Mouse (Mus musculus) spleen, postnatal 10 days (tissue): ENCODE measurements around the gene Kng1.
A peak's percentile ranks its signal among the peaks of the same experiment; 100 is the strongest.

Experiments
- DNase-seq, 2 experiments: peaks; one replicate each; pipeline ENCODE4 v3.0.0; 2021 to 2022; ENCODE audit warnings: low spot score in 2 of 2

The Kng1 gene

DNA sequence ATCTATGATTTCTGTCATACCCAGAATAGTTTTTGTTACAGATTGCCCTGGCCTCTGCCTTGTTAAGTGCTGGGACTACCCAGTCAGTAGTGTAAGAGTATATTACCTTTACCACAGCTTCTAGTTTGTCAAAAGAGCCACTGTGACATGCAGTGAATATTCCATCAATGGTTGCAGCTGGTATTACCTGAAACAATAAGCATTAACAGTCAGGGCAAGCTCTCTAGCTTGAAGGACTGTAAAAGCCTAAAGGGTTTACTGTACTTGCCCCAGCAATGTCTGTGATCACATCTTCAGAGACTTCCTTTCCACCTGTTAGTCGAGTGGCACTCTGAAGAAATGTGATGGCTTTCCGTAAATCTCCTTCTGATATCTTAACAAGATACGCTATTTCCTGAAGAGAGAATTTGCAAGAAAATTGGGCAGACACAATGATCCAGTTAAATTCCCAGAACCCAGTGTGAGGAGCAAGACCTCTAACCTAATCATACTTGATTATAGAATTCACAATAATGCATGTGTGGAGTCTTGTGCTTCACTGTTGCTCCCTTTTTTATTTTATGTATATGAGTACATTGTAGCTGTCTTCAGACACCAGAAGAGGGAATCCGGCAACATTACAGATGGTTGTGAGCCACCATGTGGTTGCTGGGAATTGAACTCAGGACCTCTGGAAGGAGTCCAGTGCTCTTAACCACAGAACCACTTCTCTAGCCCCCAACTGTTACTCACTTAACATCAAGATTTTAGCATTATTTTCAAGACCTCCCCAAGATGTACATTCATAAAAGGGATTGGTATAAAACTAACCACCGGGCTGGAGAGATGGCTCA, 56.9 kb downstream of the Kng1 start:
- no peak for DNase-seq

DNA sequence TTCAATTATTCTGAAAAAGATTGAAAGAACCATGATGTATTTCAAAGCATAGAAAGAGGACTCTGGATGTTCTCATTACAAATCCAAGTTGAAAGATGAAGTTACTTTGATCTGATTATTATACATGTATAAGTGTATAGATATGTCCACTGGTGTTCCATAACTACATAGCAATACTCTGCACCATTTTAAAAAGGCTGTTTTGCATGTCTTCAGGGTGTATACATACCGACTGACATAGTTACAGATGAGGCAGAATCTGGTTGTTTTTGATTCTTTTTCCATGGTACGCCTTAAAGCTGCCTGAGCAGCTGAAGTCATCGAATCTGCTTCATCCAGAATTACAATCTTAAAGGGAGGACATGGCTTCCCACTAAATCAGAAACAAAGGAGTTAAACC, 57.8 kb downstream of the Kng1 start:
- no peak for DNase-seq

DNA sequence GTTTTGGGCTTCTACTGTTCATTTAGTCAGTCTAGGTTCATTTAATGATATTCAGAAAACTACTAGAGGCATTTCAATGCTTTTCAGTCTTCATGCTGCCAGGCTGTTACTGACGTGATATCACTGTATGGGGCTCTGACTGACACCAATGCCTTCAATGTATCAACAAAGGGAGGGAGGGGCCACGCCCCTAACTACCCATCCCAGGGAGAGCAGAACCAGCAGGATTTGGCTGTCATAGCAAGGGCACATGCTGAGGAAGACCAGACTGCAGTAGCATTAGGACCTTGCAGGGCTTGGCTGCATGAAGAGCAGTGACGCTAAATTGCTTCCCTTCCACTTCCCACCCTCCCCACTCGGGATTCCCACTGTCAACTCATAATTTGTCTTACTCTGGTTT, 59.5 kb downstream of the Kng1 start:
- DNase-seq = no peak

DNA sequence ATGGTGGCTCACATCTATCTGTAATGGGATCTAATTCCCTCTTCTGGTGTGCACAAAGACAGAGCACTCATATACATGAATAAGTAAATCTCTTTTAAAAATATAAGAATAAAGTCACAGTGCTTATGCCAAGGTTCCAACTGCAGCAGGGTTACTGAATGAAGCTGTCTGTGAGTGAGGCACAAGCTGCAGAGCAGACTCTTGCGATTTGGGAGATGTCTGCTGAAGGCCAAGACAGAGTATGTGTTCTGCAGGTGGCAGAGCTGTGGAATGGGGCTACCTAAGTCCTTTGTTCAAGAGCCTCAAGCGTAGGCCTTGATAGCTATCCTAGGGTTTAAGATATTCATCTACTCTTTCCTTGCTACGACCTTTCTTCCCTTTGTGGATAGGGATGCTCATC, 64.8 kb downstream of the Kng1 start:
- no peak for DNase-seq

DNA sequence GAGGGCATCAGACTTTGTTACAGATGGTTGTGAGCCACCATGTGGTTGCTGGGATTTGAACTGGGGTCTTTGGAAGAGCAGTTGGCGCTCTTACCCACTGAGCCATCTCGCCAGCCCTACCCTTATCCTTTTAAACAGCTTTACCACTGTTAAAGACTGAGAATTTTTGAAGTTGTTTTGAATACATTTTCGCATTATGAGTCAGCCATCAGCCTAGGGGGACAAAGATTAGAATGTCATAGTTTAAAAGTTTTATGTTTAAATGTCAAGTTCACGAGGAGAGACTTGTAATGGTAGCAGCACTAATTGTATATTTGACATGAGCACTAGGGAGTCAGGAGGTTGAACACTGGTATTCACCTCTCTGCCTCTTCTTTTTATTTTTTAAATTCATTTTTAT, 65.4 kb downstream of the Kng1 start:
- DNase-seq = no peak

DNA sequence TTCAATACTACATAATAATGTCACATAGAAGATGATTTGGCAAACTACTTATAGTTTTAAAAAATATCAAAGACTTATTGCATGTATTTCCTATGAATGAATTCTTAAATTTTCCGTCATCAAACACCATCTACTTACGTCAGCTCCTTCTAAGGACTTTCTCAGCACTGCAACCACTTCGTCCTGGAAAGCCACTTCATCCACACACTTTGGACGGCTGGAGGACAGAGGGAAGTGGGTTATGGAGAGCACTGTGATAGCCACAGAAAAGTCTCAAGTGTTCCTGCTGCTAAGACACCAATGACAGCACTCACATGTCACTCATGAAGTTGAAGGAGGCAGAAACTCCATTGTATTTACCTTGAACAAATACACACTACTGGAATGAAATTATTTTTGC, 66.7 kb downstream of the Kng1 start:
- DNase-seq = no peak

DNA sequence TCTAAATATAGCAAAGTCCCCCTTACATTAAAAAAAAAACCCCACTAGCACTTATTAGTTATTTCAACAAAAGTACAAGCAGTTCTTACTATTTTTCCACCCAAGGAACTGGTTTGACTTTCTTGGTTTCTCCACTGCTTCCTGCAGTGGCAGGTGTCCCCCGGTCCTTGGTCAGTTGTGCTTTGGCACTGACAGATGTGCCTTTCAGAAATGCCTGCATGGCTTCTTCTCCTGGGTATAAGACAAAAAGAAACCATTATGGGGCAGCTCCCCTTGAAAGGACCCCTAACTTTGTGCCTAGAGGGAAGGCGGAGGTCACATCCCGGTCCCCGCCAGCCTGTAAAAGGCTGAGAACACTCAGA, 69.6 kb downstream of the Kng1 start:
- DNase-seq = no peak

DNA sequence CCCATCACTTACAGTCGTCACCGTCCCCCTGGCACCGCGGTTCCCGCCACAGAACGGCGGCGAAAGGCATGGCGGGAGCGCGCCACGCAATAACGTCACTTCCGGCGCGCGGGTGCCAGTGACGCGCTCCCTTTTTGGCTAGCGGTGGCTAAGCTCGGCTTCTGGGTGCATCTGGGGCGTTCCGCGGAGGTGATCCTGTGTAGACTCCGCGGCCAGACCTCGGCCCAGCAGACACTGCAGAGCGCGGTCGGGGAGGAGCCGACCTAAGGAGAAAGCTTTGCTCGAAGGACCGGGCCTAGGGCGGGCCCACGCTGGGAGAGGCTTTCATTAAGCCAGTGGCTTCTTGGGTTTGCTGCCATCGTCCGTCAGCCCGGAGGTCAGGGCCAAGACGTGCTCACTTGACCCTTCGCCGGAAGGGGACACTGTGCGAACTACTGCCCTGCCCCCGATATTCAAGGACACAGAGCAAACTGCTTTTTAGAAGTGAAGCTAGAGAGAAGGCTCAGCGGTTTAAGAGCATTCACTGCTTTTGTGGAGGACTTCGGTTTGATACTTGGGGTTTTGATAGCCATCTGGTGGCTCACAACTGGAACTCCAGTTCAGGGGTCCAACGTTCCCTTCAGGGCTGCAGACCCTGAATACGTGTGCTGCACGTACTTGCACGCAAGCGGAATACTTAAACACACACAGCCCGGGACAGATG, 70.2 kb downstream of the Kng1 start, which contains the start of gene Rfc4:
Gene Rfc4, minus strand, starts transcription at position 65 of the 703 bp plus-strand sequence.
- peak; percentile 88 to 94 for DNase-seq

DNA sequence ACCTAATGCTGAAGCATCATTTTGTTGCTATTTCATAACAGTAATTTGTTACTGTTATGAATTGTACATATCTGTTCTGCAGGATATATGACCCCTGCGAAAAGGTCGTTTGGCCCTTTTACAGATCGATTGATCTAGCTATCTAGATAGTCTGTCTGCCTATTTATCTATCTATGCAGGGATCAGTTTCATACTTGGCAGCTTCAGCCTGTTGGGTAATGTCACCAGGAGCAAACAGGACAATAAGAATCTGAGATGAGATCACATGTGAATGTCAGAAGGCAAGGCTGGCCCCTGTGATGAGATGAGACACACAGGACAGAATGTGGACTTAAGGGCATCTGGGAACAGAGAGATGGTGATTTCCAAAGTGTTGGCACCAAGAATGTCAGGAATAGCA, 72.6 kb downstream of the Kng1 start:
- no peak for DNase-seq
